Mouse (Mus musculus): ENCODE data around the gene Paqr4.

DNA sequence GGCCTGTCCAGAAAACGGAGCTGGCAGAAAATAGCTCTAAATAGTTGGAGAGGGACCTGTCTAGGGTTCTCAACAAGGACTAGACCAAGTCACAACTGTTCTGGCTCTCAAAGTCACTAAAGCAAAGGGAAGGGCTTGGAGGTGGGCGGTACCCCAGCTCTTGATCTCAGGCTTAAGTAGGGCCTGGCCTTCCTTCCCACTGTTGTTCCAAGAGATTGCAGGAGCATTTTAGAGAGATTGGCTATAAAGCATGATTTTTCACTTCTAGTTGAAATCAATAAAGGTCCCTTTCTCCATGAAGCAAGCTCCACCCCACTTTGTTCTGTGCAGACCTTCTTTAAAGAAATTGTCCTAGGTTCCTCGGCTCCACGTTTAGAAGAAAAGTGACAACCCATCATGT, 15.2 kb downstream of the Paqr4 start:
- TF ChIP-seq CTCF (IDR thresholded peaks at IDR 0.05; ENCODE audit: control insufficient read depth, insufficient read depth, low read length): no peak
- TF ChIP-seq POLR2A (IDR thresholded peaks at IDR 0.05; ENCODE audit: borderline replicate concordance, control insufficient read depth, low read depth, low read length): no peak

Data from bone marrow, adult 2 months (tissue).